Mouse (Mus musculus) cortical plate, adult 2 months (tissue): ENCODE results near the gene Add3.

Experiments used
- CTCF ChIP-seq: fragments of 200-500 bp; IDR thresholded peaks from 2 replicates; pipeline ENCODE4 v1.5.1; 2011; ENCODE audit warnings: mild to moderate bottlenecking, control low read depth, low read length; ENCODE audit not compliant: insufficient read depth; ENCODE audit errors: extremely low read depth
- POLR2A ChIP-seq: fragments of 200-500 bp; IDR thresholded peaks from 2 replicates; pipeline ENCODE4 v1.6.1; 2011; ENCODE audit warnings: mild to moderate bottlenecking, low read length, control low read depth; ENCODE audit not compliant: insufficient read depth; ENCODE audit errors: extremely low read depth

GRCm38 (mm10) chr19:53127320-53128291 is 12.6 kb upstream of the Add3 start:
- TF ChIP-seq CTCF: no peak
- TF ChIP-seq POLR2A: no peak
